Mouse (Mus musculus) 416B (cell line): ENCODE measurements around the gene Vps11.
A peak's percentile ranks its signal among the peaks of the same experiment; 100 is the strongest.
"Not testable (repeated sequence)": the region's sequence is repeated elsewhere in the genome, so short reads cannot be mapped to it uniquely, and the experiment has no call there.

Source experiments
- DNase-seq: peaks from one replicate; pipeline ENCODE4 v3.0.0; 2011; ENCODE audit warnings: low read depth

The Vps11 gene

DNA sequence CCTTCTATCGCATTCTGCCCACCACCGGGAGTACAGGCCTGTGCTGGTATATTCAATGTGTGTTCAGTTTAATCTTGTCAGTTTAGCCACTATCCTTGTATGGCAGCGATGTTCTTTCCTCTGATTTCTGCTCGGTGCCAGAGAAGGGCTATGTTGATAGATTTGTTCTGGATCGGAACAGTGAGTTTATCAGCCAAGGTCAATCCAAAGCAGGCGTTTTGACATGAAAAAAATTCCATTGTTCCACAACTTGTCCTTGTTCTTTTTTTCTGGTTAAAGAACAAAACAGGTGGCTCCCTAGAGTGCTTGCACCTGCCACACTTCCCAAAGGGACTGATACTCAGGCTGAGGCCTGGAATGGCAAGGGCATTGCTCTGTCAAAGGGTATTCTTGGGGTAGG lies 14.7 kb upstream of the Vps11 start:
- DNase-seq: no peak

DNA sequence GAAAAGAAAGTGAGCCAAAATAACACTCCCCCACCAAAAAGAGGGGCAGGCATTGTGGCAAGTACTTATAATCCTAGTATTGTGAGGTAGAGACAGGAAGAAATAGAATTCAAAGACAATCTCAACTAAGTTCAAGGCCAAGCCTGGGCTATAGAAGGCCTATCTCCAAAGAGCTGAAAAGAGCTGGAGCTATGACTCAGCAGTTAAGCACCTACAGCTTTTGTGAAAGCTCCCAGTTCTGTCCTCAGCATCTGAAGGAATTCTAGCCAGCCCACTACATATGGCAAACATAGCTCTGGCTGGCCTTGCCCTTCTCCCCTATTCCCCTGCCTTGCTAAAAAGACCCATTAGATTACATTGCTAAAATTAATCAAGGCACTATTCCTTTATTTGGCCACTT lies 11.9 kb upstream of the Vps11 start:
- DNase-seq: no peak

DNA sequence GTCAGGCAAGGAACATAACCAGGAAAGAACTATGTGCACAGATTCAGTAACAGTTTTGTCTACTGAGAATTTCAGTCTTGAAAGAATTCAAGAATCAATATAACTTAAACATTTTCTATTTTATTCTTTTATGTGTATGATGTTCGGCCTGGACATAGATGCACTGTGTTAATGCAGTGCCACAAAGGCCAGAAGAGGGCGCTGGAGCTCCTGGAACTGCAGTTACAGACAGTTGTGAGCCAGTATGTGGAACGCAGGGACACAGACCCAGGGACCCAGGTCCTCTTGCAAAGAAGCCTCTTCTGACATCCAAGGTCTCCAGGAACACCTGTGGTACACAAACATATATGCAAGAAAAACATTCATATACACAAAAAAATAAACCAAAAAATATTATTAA lies 3.0 kb upstream of the Vps11 start:
- DNase-seq: peak; percentile 58

DNA sequence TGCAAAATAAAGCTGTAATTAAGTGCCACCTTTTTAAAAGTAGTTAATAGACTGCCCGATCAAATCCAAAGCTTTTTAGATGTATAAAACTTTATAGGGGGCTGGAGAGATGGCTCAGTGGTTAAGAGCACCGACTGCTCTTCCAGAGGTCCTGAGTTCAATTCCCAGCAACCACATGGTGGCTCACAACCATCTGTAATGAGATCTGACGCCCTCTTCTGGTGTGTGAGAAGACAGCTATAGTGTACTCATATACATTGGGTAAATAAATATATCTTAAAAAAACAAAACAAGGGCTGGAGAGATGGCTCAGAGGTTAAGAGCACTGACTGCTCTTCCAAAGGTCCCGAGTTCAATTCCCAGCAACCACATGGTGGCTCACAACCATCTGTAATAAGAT lies 461 bp upstream of the Vps11 start:
- not testable (repeated sequence) for DNase-seq

DNA sequence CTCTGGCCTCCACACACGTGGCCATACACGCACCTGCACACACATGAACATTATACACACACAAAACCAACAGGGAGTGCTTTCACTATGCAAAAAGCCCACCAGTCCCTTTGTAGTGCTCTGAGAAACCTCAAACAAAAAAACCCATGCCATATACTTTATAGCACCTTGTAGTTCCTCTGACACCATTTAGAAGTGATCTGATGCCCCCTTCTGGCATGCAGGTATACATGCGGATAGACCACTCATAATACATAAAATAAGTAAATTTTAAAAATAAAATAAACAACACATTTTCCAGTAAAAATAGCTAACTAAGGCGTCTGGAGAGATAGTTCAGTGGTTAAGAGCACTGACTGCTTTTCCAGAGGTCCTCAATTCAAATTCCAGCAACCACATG lies 4.3 kb downstream of the Vps11 start:
- peak; percentile 80 for DNase-seq

DNA sequence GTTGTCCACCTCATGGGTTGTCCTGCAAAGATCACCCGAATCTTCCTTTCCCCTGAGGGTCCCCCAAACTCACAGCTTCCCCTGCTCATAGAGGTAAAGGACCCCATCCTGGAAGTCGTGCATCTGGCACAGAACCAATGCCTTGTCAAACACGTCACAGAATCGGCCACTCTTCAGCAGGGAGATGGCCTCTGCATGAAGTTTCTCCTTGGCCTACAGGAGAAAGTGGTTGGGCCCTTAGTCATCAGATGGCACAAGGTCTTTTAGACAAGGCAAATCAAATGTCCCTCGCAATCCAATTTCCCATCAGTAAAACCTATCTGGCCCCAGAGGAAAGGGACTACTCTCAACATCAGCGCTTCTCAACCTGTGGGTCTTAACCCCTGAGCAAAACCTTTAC lies 8.3 kb downstream of the Vps11 start:
- no peak for DNase-seq

DNA sequence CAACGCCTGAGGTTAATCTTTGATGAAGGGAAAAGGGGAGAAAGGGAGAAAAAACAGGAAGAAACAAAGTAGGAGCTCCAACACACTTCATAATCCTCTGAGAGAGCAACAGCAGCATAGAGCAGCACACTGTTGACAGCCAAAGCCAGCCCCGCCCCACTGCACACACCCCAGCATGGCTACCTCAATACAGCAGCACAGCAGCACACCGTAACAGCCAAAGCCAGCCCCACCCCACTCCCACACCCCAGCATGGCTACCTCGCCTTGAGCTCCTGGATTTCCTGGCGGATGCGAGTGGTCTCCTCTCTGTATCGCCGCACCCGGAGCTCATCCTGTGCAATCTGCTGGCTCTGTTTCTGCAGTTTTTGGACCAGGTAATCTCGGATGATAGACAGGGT lies 9.1 kb downstream of the Vps11 start:
- DNase-seq: no peak

DNA sequence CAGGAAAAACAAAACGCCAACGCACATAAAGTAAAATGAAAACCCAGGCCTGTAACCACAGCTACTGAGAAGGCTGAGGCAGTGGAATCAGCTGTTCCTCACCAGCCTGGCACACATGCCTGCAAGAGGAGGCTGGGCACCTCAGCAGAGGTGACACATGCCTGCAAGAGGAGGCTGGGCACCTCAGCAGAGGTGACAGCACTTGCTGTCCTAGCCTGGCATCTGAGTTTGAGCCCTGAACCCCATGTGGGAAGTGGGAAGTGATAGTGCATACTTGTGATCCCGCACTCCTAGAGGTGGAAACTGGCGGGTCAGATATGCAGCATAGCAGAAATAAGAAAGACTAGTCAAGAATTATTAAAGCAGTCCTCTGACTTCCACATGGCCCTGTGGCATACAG lies 10.1 kb downstream of the Vps11 start:
- no peak for DNase-seq

DNA sequence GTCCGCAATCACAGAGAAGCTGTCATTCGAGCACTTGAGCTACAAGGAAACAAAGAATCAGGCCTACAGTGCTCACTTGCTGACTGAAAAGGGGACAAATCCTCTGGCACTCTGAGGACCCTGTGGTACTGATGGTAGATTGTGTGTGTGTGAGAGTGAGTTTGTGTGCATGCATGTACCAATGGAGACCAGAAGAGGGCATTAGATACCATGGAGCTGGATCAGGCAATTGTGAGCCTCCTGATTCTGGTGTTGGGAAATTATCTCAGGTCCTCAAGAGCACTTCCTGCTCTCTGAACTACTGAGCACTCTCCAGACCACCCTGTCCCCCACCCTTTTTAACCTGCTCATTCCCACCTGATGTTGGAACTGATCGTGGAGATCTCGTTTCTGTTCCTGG lies 12.9 kb downstream of the Vps11 start:
- DNase-seq: no peak

DNA sequence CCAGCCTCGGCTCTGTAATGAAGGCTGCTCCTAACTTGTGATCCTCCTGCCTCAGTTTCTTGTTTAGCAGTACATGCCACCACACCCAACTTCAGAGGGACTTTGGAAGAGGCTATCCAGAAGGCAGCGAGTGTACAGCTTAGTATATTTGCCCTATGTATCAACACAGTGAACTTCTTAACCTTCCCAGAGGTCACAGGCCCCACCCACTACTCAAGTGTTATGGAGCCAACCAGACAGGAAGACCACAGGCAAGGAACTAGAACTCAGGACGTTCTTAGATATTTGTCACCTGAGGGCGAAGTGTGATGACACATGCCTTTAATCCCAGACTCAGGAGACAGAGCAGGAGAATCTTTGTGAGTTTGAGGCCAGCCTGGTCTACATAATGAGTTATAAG lies 13.8 kb downstream of the Vps11 start:
- no peak for DNase-seq

DNA sequence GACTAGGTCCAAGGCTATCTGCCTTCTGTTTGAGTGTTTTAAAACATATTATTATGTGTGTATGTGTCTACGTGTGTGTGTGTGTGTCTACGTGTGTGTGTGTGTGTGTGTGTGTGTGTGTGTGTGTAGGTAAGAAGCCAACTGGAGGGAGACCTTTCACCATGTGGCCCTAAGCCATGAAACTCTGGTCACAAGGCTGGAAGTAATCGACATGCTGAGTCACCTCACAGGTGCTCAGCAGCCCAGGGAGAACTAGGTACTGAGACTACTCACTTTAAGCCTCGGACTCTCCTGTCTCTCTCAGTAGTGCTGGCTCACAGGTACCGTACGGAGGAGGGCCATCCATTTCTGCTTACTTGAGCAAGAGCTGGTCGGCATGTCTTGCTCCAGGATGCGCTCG lies 14.3 kb downstream of the Vps11 start:
- no peak for DNase-seq

DNA sequence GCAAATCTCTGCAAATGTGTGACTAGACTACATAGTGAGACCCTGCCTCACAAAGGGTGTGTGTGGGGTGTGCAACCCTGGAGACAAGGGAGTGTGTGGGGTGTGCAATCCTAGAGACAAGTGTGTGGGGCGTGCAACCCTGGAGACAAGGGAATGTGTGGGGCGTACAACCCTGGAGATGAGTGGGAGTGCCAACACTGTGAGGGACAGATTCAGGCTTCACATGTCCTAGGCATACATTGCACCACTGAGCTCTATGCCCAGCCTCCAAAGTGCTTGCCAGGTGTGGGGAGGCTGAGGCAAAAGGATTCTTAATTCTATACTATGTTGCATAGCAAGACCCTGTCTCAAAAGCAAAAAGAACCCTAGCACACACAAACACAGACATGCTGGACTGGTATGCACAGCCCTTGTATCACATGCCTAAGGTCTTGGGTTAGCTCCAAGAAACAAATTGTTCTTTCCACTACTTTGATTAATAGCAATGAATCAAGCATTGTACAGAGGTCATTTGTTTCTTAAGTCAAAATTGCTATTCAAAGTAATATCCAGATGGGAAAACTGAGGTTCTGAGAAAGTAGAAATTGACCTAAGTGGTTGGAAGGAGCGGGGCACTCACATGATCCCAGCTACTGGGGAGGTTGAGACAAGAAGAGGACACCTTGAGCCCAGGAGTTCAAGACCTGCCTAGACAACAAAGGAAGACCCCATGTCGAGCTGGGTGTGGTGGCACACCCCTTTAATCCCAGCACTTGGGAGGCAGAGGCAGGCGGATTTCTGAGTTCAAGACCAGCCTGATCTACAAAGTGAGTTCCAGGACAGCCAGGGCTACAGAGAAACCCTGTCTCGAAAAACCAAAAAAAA lies 15.7 kb downstream of the Vps11 start:
- no peak for DNase-seq

DNA sequence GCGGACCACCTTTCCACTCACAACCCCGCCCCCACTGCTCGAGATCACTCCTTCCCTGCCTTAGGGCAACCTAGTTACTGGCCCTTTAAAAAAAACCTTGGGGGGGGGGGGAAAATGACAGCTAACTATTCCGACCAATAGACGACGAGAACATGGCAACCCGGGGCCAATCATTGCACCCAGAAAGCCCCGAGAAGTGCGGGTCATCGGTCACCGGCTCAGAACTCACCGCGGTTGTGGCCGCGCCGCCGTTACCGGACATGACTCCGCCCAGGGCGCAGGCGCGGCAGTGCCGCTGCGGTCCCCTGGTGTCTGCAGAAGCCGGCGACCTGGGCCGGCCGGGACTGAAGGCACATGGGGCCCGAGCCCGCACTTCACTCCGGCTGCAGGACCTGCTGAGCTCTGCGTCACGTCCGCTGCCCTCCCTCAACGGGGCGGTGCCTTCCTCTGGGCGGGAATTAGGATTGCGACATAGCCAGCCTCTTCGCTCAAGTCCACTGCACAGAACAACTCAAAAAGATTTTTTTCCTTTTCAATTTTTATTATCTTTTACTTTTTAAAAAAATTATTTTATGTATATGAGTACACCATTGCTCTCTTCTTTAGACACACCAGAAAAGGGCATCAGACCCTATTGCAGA lies 17.6 kb downstream of the Vps11 start, which contains the start of gene Hmbs:
TSS of gene Hmbs (minus strand) at position 448 of the 641 bp plus-strand sequence.
- DNase-seq: peak; percentile 96

DNA sequence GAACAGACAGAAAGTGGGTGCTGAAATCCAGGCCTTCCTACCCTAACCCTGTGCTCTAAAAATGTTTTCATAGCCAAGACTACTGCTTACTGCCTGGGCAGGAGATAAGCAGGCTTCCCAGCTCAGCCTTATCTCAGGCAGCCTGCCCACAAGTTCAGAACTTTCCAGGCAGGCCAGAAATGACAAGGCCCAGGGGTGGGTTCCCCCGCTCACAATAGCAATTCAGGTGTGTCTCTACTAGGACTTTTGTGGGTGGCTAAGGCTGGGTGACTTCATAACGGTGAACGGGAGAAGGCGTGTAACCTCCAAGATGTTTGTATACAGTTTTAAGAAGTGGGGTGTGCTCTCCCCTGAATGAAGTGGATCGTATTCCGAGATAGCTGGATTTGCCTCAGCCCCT lies 18.2 kb downstream of the Vps11 start:
- peak; percentile 81 for DNase-seq

DNA sequence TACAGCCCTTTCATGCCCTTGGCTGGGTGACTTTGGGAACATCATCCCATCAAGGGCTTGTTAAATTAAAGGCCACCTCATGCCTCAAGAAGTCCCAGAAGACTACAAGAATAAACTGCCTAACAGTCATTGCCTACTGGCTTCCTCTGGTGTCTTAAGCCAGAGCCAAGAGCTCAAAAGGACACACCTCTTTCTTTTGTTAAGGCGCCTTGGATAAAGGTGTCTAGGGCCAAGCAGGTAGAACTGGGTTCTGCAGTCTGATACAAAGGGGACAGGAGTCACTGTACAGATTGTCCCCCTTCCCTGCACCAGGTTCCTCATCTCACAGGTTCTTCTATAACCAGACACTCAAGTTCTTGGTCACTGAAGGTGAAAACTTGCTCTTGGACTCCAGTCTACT lies 18.9 kb downstream of the Vps11 start:
- DNase-seq: no peak

DNA sequence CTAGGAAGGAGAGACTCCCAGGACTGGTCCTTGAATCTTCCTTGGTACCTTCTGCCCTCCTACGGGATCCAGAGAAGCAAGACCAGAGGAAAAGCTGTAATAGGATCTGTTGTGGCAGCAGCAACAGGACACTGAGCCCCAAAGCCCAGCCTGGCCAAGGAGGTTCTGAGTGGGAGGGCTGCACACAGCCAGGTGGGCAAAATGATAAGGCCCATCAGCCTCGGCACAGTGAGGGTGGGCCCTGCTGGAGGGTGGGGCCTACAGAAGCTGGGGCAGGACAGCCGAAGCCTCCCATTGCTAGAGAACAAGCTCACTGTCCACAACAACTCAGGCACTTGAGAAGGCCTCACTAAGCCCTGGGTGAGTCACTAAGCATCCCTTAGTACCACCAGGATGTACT lies 19.3 kb downstream of the Vps11 start:
- no peak for DNase-seq

DNA sequence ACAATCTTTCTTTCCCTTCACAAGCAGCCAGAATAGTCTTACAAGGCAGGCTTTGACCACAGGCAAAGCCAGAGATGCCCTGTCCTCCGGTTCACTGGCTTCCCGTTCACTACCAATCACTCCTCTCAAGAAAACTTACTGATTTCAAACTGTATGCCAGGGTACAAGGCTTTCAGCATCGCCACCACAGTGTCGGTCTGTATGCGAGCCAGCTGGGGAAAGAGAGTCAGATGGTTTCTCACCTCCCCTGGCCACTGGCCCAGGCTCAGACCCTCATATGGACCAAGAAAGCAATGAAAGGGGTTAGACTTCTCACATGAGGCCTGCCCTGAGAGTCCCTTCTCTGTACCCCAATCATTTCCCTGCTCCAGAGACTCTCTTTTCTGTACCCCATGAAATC lies 20.0 kb downstream of the Vps11 start:
- DNase-seq: no peak

DNA sequence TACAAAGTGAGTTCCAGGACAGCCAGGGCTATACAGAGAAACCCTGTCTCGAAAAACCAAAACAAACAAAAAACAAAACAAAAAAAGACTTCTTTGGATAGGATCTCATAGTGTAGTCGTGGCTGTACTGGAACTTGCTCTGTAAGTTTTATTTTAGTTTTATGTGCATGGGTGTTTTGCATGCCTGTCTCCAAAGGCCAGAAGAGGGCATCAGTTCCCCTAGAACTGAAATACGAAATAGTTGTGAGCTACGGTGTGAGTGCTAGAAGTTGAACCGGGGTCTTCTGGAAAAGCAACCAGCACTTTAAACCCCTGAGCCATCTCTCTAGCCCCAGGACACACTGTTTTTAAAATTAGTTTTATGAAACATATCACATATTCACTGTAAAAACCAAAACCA lies 22.9 kb downstream of the Vps11 start:
- DNase-seq: peak; percentile 48

DNA sequence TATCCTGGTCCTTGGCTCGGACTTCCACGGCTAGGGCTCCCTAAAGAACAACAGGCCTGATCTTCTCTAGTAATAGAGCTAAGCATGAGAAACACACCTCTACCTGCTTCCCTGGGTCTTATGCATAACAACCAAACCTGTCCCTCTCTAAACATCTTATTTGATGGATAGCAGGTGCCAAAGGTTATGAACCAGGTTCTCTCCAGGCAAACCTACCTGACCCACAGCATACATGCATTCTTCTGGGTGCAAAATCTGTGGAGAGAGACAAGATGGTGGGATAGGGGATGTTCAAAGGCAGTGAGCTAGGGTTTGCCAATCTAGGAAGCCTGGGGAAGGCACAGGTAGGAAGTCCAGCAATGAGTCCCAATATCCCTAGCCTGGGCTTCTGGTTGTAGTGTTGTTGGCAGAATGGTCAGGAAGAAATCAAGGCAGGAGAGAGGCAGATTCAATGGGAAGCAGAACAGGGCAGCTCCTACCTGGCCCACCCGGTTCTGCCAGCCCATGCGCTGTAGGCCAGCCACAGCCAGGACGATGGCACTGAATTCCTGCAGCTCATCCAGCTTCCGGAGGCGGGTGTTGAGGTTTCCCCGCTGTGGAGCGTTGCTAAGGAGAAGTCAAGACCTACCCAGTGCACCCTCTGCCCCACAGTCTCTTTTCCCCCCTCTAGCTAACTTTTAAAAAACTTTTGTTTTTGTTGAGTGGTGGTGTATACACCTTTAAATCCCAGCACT lies 23.9 kb downstream of the Vps11 start:
- DNase-seq: peak; percentile 32

DNA sequence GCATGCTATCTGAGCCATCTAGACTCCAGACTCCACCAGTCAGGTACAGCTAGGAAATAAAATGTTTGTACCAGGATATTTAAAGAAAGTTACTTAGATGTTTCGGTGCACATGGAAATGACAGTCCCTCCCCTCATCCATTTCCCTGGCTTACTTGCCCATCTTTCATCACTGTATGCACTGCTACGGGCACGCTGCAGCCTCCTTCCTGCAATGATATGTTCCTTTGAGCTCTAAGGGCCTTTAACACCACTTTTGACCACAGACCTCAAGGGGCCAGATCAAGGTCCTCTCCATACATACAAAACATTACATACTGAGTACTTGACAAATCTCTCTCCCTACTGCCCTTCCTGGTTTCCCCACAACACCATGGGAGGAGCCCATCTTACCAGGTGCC lies 24.5 kb downstream of the Vps11 start:
- DNase-seq: peak; percentile 61

DNA sequence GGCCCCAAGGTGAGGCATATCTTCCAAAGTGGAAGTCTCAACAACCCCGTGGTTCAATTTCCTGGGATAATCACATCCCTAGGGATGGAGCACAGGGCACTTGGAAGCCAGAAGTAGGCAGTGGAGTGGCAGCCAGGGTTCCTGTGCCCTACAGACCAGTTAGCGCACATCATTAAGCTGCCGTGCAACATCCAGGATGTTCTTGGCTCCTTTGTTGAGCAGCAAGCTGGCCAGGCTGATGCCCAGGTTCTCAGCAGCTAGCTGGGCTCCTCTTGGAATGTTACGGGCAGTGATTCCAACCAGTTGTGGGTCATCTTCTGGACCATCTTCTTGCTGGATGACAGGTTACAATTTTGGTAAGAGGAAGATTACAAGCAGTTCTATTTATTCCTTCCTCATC lies 25.0 kb downstream of the Vps11 start:
- DNase-seq: not testable (repeated sequence)

DNA sequence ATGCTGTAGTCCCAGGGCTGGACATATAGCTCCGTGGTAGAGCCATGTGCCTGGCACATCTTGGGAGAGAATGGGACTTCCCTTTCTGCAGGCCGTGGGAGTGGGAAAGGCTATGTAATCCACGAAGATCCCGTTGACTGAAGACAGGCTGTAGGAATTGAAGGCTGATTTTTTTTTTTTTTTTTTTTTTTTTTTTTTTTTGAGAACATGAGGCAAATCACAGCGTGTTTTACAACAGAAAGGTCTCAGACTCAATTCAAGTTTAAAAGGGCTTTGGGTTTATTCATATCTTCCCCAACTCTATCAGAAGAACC lies 25.4 kb downstream of the Vps11 start:
- no peak for DNase-seq
